ENCODE assay signal across 21 mouse cellular contexts in genomic region chr1:185662336-185662735, GRCm38 (mm10).
"Had no signal": no experiment of that assay in that cellular context is flagged by ENCODE, and none has a peak within 500 bp of the region (broad histone marks: within the 10 kb centered on the region; RNA-seq: fewer than 3 reads in every experiment).

No protein-coding gene starts in this region.

- H3K9me3 ChIP-seq: forebrain, embryonic 15.5 days; heart, embryonic 10.5 days; heart, embryonic 12.5 days; hindbrain, embryonic 13.5 days; hindbrain, embryonic 15.5 days; limb, embryonic 13.5 days; limb, embryonic 15.5 days had no signal

- ATAC-seq: forebrain, embryonic 15.5 days; forebrain, postnatal 0 days; hindbrain, postnatal 0 days; intestine, embryonic 16.5 days had no signal

- DNase-seq: forebrain, postnatal 0 days; gastrocnemius, postnatal 14 days; gastrocnemius, postnatal 36 days; heart, adult 18-20 months; heart, postnatal 10 days; layer of hippocampus, adult 9-11 months; layer of hippocampus, postnatal 36 days; left cerebral cortex, postnatal 4 days; lung, adult 18-20 months had no signal

- H3K4me1 ChIP-seq: forebrain, embryonic 15.5 days; hindbrain, embryonic 13.5 days; hindbrain, embryonic 15.5 days had no signal

- H3K9ac ChIP-seq: forebrain, embryonic 15.5 days; forebrain, postnatal 0 days; heart, embryonic 12.5 days; hindbrain, embryonic 13.5 days; hindbrain, embryonic 15.5 days; limb, embryonic 13.5 days; limb, embryonic 15.5 days; liver, embryonic 14.5 days had no signal

- H3K4me3 ChIP-seq: forebrain, embryonic 15.5 days; heart, embryonic 10.5 days; heart, embryonic 12.5 days; hindbrain, embryonic 13.5 days; hindbrain, embryonic 15.5 days; limb, embryonic 13.5 days; limb, embryonic 15.5 days had no signal

- H3K27me3 ChIP-seq: forebrain, embryonic 15.5 days; heart, embryonic 12.5 days; hindbrain, embryonic 13.5 days; hindbrain, embryonic 15.5 days; limb, embryonic 13.5 days; limb, embryonic 15.5 days had no signal

- H3K27ac ChIP-seq: forebrain, embryonic 15.5 days; heart, embryonic 10.5 days; hindbrain, embryonic 13.5 days; hindbrain, embryonic 15.5 days; hindbrain, postnatal 0 days; kidney, postnatal 0 days; limb, embryonic 13.5 days; limb, embryonic 15.5 days; liver, embryonic 14.5 days had no signal

- H3K4me2 ChIP-seq: forebrain, embryonic 15.5 days; heart, embryonic 12.5 days; hindbrain, embryonic 13.5 days; hindbrain, embryonic 15.5 days; limb, embryonic 13.5 days; limb, embryonic 15.5 days; liver, embryonic 11.5 days had no signal

- H3K36me3 ChIP-seq: forebrain, embryonic 15.5 days; heart, embryonic 10.5 days; heart, embryonic 12.5 days; hindbrain, embryonic 13.5 days; hindbrain, embryonic 15.5 days; limb, embryonic 13.5 days; limb, embryonic 15.5 days had no signal
